Mouse (Mus musculus): ENCODE results near the gene Krt23. TPM values are rescaled to one million over a fixed set of nuclear protein-coding genes. Genes with fewer than 3 reads are reported as not detected.

Gene Krt23
- polyA plus RNA-seq, 1 experiment from 2014 or later: 30.6 TPM

DNA sequence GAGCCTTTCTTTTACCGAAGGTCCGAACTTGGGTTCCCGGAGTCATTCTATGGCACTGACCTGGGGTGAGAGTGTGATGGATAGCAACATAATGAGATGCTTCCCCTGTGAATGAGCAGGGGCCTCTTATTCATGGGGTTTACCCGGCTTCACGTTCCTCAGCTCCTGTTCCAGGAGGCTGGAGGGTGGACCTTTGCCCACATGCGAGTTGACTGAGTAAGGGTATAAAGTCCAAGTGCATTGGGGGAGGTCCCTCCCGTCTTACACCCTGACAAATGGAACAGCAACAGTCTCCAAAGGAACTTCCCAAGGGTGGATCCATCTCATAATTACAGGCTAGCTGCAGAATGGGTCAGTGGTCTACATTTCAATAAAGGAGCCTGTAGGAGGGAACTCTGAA lies 31.2 kb downstream of the Krt23 start:
- WGBS: 56% methylated on average over 7 of the region's 7 CpGs
- Histone ChIP-seq H3K4me3 (replicated peaks; ENCODE audit: low read depth, low read length) (no peak overlapping the region), H3K36me3 (ENCODE audit: insufficient read depth, low read length) (no peaks in the 10 kb centered on the region), H3K4me1 (replicated peaks; ENCODE audit: insufficient read depth, low read length) (no peaks in the 10 kb centered on the region), H3K9ac (ENCODE audit: low read depth, low read length) (no peak overlapping the region), H3K27ac (peak overlapping the region; percentile 44; the same call in 1 of the 2 replicates), H3K27me3 (ENCODE audit: insufficient read depth, low read length) (no peaks in the 10 kb centered on the region), H3K9me3 (replicated peaks; ENCODE audit: low read length) (no peaks in the 10 kb centered on the region), H3K4me2 (ENCODE audit: low read length) (no peak overlapping the region)
- ATAC-seq (replicated peaks; ENCODE audit: low FRiP score, low read depth): peak; percentile 80
- TF ChIP-seq CTCF (IDR thresholded peaks at IDR 0.05; ENCODE audit: low read depth): no peak
- DNase-seq (ENCODE audit: low spot score): peak; percentile 19

DNA sequence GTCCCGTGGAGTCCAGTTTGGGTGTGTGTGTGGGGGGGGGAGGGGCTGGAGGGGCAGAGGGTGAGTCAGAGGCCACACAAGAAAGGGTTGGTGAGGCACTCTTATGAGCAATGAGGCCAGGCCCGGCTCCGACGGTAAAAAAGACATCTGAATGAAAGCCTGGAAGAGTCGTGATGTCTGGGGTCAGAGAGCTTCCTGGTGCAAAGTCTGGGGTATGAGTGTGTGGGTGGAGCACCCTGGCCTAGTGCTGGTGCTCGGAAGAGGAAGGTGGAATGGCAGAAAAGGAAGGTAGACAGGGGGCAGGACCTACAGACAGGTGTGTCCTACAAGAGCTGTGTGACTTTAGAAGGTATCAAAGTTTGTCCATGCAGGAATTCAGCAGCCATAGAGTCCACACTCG lies 34.0 kb downstream of the Krt23 start:
- no peak overlapping the region for H3K9ac ChIP-seq (ENCODE audit: low read depth, low read length)
- DNase-seq (ENCODE audit: low spot score) (no peak), ATAC-seq (replicated peaks; ENCODE audit: low FRiP score, low read depth) (no peak)
- H3K4me3 ChIP-seq (replicated peaks; ENCODE audit: low read depth, low read length): no peak overlapping the region
- 40% methylated on average over 7 of the region's 7 CpGs for WGBS
- no peak overlapping the region for H3K4me2 ChIP-seq (ENCODE audit: low read length)
- H3K27me3 ChIP-seq (ENCODE audit: insufficient read depth, low read length): no peaks in the 10 kb centered on the region
- no peak overlapping the region for H3K27ac ChIP-seq
- no peak for TF ChIP-seq CTCF (IDR thresholded peaks at IDR 0.05; ENCODE audit: low read depth)
- no peaks in the 10 kb centered on the region for H3K9me3 ChIP-seq (replicated peaks; ENCODE audit: low read length)
- H3K36me3 ChIP-seq (ENCODE audit: insufficient read depth, low read length): no peaks in the 10 kb centered on the region
- no peaks in the 10 kb centered on the region for H3K4me1 ChIP-seq (replicated peaks; ENCODE audit: insufficient read depth, low read length)

DNA sequence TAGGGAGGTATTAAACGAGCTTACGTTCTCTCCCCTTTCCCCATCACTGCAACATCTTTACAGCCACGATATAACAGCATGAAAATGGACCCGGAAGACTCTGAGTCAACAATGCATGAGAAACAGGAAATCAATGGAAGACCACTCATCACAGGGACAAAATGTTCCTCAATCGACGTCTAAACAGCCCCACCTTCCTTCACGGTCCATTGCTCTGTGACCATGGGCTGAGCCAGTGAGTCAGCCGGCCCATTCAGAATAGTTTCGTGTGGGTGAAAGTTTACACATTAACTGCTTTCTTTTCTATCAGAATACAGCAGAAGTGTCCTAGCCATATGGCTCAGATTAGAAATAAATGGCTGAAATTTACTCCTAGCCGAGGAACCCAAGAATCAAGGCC lies 38.2 kb downstream of the Krt23 start:
- H3K27ac ChIP-seq: no peak overlapping the region
- no peaks in the 10 kb centered on the region for H3K4me1 ChIP-seq (replicated peaks; ENCODE audit: insufficient read depth, low read length)
- no peak for TF ChIP-seq CTCF (IDR thresholded peaks at IDR 0.05; ENCODE audit: low read depth)
- peak; percentile 27 for DNase-seq (ENCODE audit: low spot score)
- no peak overlapping the region for H3K4me3 ChIP-seq (replicated peaks; ENCODE audit: low read depth, low read length)
- no peak overlapping the region for H3K4me2 ChIP-seq (ENCODE audit: low read length)
- ATAC-seq (replicated peaks; ENCODE audit: low FRiP score, low read depth): no peak; the same call in 1 of the 2 replicates
- WGBS: 52% methylated on average over 10 of the region's 10 CpGs
- no peaks in the 10 kb centered on the region for H3K9me3 ChIP-seq (replicated peaks; ENCODE audit: low read length)
- no peak overlapping the region for H3K9ac ChIP-seq (ENCODE audit: low read depth, low read length)
- H3K27me3 ChIP-seq (ENCODE audit: insufficient read depth, low read length): no peaks in the 10 kb centered on the region
- no peaks in the 10 kb centered on the region for H3K36me3 ChIP-seq (ENCODE audit: insufficient read depth, low read length)

DNA sequence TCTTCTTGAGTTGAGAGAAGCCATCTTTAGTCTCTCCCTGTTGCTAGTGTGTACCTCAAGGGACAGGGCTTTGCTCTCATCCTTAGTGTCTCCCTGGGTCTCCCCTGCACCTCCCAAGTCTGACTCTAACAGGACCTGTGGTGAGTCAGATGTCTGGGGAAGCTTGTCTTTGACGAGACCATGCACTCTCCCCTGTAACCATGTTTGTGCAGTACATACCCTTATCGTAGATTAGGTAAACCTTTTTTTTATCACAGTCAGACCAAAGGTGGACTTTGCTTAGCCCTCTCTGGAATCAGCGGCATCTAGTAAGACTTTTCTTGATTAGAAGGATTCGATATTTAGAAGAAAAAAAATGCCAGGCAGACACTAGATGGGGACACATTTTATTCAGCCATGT lies 38.9 kb downstream of the Krt23 start:
- no peak overlapping the region for H3K9ac ChIP-seq (ENCODE audit: low read depth, low read length)
- 85% methylated on average over 4 of the region's 4 CpGs for WGBS
- TF ChIP-seq CTCF (IDR thresholded peaks at IDR 0.05; ENCODE audit: low read depth): no peak
- H3K36me3 ChIP-seq (ENCODE audit: insufficient read depth, low read length): no peaks in the 10 kb centered on the region
- DNase-seq (ENCODE audit: low spot score): no peak
- H3K4me2 ChIP-seq (ENCODE audit: low read length): no peak overlapping the region
- H3K4me3 ChIP-seq (replicated peaks; ENCODE audit: low read depth, low read length): no peak overlapping the region
- H3K4me1 ChIP-seq (replicated peaks; ENCODE audit: insufficient read depth, low read length): no peaks in the 10 kb centered on the region
- no peaks in the 10 kb centered on the region for H3K27me3 ChIP-seq (ENCODE audit: insufficient read depth, low read length)
- no peak overlapping the region for H3K27ac ChIP-seq
- no peaks in the 10 kb centered on the region for H3K9me3 ChIP-seq (replicated peaks; ENCODE audit: low read length)
- no peak for ATAC-seq (replicated peaks; ENCODE audit: low FRiP score, low read depth)

DNA sequence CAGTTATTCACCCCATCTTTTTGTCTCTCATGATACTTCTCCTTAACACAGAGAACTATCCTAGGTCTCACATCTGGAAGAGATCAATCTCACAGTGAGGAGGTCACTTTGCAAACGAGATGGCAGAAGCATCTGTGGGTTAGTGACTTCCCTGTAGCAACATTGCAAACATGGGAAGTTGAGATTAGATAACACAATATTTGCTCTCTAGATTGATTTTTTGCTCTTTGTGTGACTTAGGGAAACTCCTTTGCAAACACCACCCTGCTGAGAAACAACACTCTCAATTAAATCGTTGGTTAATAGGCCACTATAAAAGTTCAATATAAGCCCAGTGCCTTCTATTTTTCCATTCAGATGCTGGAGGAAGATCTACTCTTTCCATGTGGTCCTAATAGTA lies 44.2 kb downstream of the Krt23 start:
- ATAC-seq (replicated peaks; ENCODE audit: low FRiP score, low read depth): no peak
- 44% methylated on average over 2 of the region's 2 CpGs for WGBS

DNA sequence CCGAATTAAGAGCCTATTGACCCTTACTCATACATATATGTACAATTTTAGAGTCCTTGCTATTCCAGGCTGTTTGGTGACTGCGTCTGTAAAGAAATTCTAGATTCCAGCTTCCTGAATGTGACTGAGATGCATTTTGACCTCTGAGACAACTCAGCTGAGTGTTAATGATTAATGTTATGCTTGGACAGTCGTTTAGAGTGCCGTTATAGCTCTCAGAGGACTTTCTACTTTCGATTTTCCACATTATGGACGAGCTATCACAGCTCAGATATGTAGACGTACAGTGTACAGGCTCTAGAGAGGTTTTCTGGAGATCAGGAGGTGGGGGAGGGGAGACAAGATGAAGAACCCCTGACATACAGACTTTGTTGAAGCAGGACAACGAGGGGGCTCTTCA lies 51.7 kb downstream of the Krt23 start:
- Histone ChIP-seq H3K4me1 (replicated peaks; ENCODE audit: insufficient read depth, low read length) (no peaks in the 10 kb centered on the region), H3K27me3 (ENCODE audit: insufficient read depth, low read length) (no peaks in the 10 kb centered on the region), H3K9ac (ENCODE audit: low read depth, low read length) (no peak overlapping the region), H3K4me2 (ENCODE audit: low read length) (no peak overlapping the region), H3K9me3 (replicated peaks; ENCODE audit: low read length) (no peaks in the 10 kb centered on the region), H3K36me3 (ENCODE audit: insufficient read depth, low read length) (no peaks in the 10 kb centered on the region), H3K4me3 (replicated peaks; ENCODE audit: low read depth, low read length) (no peak overlapping the region), H3K27ac (no peak overlapping the region)
- DNase-seq (ENCODE audit: low spot score) (peak; percentile 12), ATAC-seq (replicated peaks; ENCODE audit: low FRiP score, low read depth) (no peak)
- TF ChIP-seq CTCF (IDR thresholded peaks at IDR 0.05; ENCODE audit: low read depth): no peak
- 41% methylated on average over 8 of the region's 8 CpGs for WGBS

More for the DNA sequence above, 44.2 kb downstream of the Krt23 start:
- no peak for DNase-seq (ENCODE audit: low spot score)
- no peaks in the 10 kb centered on the region for H3K27me3 ChIP-seq (ENCODE audit: insufficient read depth, low read length)
- no peaks in the 10 kb centered on the region for H3K4me1 ChIP-seq (replicated peaks; ENCODE audit: insufficient read depth, low read length)
- TF ChIP-seq CTCF (IDR thresholded peaks at IDR 0.05; ENCODE audit: low read depth): no peak
- H3K36me3 ChIP-seq (ENCODE audit: insufficient read depth, low read length): no peaks in the 10 kb centered on the region
- H3K4me2 ChIP-seq (ENCODE audit: low read length): no peak overlapping the region
- no peak overlapping the region for H3K4me3 ChIP-seq (replicated peaks; ENCODE audit: low read depth, low read length)
- H3K27ac ChIP-seq: no peak overlapping the region
- no peak overlapping the region for H3K9ac ChIP-seq (ENCODE audit: low read depth, low read length)
- H3K9me3 ChIP-seq (replicated peaks; ENCODE audit: low read length): no peaks in the 10 kb centered on the region

DNA sequence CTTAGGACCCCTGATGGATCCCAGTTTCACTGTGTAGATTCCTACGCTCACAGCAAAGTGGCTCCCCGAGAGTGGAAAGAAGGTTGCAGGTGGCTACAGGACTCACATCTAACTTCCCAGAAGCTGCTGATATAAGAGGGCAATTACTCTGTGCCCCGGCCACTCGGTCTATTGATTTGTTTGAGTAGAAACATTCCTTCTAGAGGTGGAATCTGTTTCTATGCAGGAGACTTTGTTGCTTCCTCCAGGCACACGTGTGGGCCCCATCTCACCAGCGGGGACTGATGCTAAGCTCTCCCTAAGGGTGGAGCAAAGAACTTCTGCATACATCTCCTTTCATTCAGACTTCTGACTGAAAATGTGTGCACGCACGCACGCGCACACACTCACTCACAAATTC lies 53.5 kb downstream of the Krt23 start:
- Histone ChIP-seq H3K27ac (no peak overlapping the region), H3K27me3 (ENCODE audit: insufficient read depth, low read length) (no peaks in the 10 kb centered on the region), H3K4me2 (ENCODE audit: low read length) (no peak overlapping the region), H3K9me3 (replicated peaks; ENCODE audit: low read length) (no peaks in the 10 kb centered on the region), H3K9ac (ENCODE audit: low read depth, low read length) (no peak overlapping the region), H3K36me3 (ENCODE audit: insufficient read depth, low read length) (no peaks in the 10 kb centered on the region), H3K4me1 (replicated peaks; ENCODE audit: insufficient read depth, low read length) (no peaks in the 10 kb centered on the region), H3K4me3 (replicated peaks; ENCODE audit: low read depth, low read length) (no peak overlapping the region)
- 78% methylated on average over 10 of the region's 10 CpGs for WGBS
- no peak for DNase-seq (ENCODE audit: low spot score)
- no peak for ATAC-seq (replicated peaks; ENCODE audit: low FRiP score, low read depth)
- TF ChIP-seq CTCF (IDR thresholded peaks at IDR 0.05; ENCODE audit: low read depth): no peak

All from kidney, postnatal 0 days (tissue).